Mouse (Mus musculus): ENCODE measurements around the gene Olfr231.
A peak's percentile ranks its signal among the peaks of the same experiment; 100 is the strongest.

Olfr231 gene

DNA sequence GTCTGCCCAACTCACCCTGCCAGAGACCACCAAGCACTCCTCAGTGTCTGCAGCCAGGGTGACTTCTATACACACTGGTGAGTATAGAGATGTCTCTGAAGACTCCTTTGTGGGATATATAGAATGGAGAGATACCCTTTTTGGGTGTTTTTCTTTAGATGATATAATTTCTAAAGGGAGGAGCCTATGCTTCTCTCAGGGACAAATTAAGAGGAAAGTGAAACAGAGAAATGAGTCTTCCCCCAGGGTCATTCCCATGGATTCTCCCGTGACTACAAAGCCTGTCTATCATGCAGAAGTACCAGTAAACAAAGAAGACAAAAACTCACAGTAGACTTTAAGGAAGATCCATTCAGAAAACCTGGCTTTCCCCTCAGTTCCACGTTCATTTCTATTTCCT, at the start of gene Olfr231:
Gene Olfr231 (minus strand): TSS at position 101 of the 400 bp plus-strand sequence.
- DNase-seq (ENCODE audit: low spot score) = no peak

DNA sequence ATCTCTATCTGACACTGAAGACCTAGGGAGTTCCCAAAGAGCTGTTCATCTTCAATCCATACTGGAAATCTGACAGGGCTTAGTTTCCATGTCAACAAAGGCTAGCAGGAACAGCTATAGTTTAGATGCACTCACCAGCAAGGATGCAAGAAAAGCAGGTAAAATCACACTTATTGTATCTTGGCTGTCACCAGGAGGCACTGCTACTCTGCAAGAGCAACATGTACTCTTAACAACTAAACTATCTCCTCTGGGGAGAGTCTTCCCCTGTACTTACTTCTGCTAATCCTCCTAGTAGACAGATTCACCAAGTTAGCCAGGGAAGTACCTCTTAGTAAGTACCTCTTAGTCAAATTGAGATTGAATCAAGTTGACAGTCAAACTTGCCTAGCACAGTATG, 48.1 kb upstream of the Olfr231 start:
- no peak for DNase-seq (ENCODE audit: low spot score)

DNA sequence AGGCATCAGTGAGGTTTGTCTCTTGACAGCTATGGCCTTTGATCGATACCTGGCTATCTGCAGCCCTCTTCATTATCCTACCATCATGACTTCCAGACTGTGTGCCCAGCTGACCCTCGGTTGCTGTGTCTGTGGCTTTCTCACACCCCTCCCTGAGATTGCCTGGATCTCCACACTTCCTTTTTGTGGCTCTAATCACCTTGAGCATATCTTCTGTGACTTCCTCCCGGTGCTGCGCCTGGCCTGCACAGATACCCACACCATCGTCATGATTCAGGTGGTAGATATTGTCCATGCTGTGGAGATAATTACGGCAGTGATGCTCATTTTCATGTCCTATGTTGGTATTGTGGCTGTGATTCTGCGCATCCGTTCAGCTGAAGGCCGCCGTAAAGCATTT, 38.1 kb upstream of the Olfr231 start:
- no peak for DNase-seq (ENCODE audit: low spot score)

DNA sequence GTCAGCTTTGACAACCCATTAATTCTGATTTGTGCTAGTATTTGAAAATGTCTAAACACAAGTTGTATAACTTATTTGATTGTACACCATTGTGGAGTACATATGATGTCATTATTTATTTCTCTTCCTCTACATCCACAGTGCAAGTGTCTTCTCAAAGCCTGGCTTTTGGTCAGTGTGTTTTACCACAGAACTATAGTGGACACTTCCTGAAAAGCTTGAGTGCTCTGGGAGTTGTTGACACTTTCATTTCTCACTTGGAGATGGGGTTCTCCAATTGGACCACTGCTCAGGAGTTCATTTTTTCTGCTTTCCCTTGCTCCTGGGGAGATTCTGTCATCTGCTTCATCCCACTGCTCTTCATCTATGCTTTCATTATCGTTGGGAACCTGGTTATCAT, 37.5 kb upstream of the Olfr231 start:
- no peak for DNase-seq (ENCODE audit: low spot score)

DNA sequence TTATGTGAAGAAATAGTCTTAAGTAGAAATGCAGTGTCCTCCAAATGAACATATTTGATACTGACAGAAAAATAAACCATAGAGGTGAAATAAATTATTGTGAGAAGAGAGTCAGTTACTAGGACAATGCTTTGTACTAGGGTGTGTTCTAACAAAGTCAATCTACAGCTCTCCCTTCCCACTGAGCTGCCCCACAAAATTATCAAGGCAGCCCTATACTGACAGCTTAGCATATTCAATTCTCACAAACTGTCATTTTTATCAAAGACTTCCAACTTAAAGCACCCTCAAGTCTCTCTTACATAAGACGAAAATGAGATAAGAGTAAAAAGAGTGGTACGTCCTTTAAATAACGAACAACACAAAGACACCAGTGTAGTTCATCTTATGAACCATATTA, 36.7 kb upstream of the Olfr231 start:
- DNase-seq (ENCODE audit: low spot score) = no peak

DNA sequence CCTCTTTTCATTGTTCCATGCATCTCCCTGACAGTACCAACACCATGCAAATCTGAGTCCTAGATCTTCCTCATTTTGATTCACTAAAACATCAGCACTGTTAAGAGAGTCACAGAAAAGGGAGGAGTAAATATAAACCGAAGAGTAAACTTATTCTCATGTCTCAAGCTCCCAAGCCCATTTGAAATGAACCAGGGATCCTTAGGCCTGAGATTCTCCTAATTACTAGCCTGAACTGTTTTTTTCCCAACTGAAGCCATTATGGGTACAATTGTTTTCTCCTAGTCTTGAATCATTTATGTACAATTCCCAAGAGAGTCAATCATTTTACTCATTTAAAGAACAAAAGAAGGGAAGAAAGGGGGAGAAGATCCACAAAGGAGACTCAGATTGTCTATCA, 34.4 kb upstream of the Olfr231 start, which contains the start of gene Olfr420:
Gene Olfr420 (plus strand): TSS at position 301 of the 400 bp plus-strand sequence.
- no peak for DNase-seq (ENCODE audit: low spot score)

DNA sequence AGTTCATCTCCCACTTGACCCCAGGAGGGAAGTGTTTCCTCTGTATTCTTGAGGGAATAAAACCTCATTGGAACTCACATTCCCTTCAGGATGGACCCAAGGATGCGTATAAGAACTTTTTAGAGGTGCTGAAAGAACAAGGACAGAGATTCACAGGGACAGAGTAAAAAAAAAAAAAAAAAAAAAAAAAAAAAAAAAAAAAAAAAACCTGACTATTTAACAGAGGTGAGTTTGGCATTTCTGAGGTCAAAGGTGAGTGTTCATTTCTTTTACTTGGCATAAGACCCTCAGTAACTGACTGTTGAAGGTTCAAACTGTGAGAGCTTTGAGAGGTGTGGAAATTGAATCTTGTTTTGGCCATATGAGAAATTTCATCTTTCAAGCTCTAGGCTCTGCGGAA, 28.3 kb upstream of the Olfr231 start:
- DNase-seq (ENCODE audit: low spot score) = no peak

DNA sequence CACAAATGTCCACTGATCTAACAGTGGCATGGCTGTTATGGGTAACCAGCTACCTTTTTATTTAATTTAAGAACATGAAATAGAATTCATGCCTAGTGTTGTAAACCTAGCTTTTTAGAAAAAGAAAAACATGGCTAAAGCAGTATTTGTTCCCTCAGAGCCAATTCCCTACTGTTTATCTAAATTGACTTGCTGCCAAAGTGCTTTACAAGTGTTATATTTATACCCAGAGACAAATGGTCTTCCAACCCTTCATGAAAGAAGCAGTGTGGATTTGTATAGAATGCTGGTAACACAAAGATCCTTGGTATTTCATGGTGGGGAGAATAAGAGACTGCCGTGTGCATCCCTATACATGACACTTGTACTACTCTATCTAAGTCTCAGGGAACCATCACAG, 25.7 kb upstream of the Olfr231 start:
- no peak for DNase-seq (ENCODE audit: low spot score)

DNA sequence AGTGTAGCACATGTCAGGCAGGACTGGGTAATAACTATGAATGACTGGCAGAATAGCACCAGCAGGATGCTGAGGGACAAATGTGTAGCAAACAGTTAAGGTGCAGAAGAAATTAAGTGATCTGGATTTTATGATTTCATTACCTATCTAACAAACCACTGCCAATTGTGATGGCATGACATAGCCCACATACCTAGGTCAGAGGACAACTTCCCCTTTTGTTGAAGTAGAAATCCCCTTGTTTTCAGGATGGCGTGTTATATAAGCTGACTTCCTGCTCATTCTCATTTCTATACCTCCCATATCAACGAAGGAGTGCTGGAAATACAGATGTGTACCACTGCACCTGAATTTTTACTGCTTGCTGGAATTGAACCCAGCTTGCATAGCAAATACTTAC, 20.4 kb upstream of the Olfr231 start:
- no peak for DNase-seq (ENCODE audit: low spot score)

DNA sequence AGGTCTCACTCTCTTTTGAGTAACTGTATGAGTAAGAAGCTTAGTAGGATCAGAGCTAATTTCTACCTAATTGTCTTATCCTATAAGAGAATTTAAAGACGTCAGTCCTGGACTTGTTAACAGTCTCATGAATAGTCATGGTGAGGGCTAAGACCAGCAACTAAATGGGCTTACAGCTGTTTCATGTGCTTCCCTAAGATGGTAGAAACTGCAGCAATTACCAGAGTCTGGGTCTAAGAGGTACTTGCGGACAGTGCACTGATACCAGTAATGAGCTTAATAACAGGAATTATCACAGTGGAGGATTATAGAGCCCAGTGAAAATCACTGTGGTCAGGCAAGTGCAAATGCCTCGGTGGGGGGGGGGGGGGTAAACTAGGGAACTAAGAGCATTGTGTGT, 11.0 kb upstream of the Olfr231 start:
- DNase-seq (ENCODE audit: low spot score) = no peak

DNA sequence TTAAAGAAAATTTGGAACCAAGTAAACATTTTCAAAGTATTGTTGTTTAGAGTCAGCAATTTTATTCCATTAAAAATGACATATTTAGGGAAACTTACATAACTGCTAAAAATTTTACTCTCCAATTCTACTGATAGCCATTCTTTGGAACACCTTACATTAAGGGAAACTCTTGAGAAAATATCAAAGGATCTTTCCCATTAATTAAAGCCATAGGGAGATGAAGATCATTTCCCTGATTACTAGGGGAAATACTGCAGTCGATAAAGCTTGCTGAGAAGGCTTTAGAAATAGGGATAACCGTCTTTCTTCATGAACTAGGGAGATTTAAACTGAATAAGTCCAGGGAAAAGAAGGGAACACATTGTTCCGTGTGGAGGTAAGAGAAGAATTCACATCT, 10.3 kb upstream of the Olfr231 start, which contains the start of gene Olfr424:
Gene Olfr424 (plus strand): TSS at position 301 of the 400 bp plus-strand sequence.
- no peak for DNase-seq (ENCODE audit: low spot score)

DNA sequence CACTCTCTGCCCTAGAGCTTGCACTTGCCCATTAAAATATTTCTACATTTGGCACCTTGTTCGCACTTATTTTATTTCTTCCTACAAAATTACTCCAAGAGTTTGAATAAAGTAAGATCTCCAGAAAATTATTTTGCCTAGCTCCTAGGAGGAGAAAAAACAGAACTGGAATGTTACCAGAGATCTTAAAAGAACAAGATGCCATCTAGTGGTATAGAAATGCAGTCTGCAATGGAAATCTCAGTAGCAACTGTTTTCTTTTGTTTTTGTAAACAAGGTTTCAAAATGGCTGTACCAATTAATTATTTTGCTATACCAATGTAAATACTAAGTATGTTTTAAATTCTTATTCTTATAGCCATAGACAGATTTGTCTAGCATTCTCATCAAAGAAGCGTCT, 17.2 kb downstream of the Olfr231 start:
- peak; percentile 55 for DNase-seq (ENCODE audit: low spot score)

DNA sequence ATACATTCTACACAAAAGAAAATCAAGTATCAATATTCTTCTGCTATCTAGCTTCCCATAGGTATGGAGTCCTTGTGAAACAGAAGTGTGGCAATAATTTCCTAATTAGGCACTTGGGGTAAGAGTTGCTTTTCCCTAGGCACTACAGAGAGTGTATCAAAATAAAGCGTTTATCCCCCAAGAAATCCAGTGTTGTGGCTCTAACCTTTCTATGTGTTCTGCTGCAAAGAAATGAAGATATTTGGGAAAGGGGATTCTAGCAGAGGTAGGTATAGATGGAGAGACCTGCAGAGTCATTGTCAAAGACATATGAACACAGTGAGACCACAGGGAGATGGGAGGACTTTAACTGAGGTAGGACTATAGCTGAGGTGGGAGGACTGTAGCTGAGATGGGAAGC, 24.4 kb downstream of the Olfr231 start, which contains the start of gene Olfr427:
Gene Olfr427 (plus strand): TSS at position 301 of the 400 bp plus-strand sequence.
- DNase-seq (ENCODE audit: low spot score) = no peak

DNA sequence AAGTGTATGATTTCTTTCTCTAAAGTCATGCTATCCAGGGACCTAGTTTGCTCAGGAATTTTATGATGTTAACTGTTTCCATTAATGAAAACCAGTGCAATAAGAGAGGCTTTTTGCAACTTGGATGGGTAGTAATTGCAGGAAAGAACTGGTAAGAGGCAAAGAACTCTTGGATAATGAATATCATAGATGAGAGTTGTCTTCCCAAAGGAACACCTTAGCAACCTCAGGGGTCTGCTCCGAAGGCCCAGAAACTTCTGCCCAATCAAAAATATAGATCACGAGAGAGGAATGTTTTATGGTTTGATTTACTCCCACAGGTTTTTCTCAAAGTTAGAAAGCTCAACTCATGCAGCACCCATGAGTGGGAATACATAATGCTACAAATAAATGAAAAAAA, 36.9 kb downstream of the Olfr231 start, which contains the start of gene Olfr429:
Gene Olfr429 (plus strand): TSS at position 301 of the 400 bp plus-strand sequence.
- DNase-seq (ENCODE audit: low spot score) = no peak

DNA sequence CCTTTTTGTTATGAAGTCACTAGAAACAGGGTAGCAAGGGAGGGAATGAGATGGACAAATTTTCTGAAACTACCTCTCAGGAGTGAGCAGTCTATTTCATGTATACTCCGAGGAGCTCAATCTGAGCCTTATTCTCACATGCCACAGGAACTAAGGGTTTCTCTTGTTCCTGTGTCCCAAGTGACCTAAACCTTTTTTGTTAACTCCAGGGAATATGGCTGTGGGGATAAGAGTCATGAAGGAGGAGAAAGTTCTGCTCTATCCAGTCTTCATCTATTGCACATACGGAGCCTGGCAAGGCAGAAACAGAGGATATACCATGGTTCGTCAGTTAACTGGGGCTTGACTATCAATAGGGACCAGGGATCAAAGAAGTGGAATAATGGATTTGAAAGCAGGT, 54.7 kb downstream of the Olfr231 start, which contains the start of gene Olfr430:
Gene Olfr430 (plus strand): TSS at position 301 of the 400 bp plus-strand sequence.
- no peak for DNase-seq (ENCODE audit: low spot score)

All from adipocyte (in vitro differentiated cells).